ENCODE assay signal across 7 mouse cellular contexts in the genomic region with DNA sequence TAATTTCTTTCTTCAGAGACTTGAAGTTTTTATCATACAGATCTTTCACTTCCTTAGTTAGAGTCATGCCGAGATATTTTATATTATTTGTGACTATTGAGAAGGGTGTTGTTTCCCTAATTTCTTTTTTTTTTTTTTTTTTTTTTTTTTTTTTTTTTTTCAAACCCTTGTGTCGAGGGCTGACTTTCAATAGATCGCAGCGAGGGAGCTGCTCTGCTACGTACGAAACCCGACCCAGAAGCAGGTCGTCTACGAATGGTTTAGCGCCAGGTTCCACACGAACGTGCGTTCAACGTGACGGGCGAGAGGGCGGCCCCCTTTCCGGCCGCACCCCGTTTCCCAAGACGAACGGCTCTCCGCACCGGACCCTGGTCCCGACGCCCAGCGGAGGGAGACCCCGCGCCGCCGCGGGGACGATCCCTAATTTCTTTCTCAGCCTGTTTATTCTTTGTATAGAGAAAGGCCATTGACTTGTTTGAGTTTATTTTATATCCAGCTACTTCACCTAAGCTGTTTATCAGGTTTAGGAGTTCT.
DNase-seq lines count a peak whose midpoint lies in the region; ATAC-seq lines count a peak whose summit lies in the region.
"Not testable (repeated sequence)": the region's sequence is repeated elsewhere in the genome, so short reads cannot be mapped to it uniquely, and the experiment has no call there.

No protein-coding gene starts in this region.

- 0 out of 2 replicates have a peak, but pooled peaks have one; percentile 72 for ATAC-seq in embryonic facial prominence, embryonic 11.5 days (replicated peaks; ENCODE audit: insufficient number of reproducible peaks, low FRiP score, low TSS enrichment, low read depth)
- peak; percentile 63; the same call in 1 of the 2 replicates for ATAC-seq in heart, embryonic 13.5 days (ENCODE audit: extremely low read depth, insufficient number of reproducible peaks, low FRiP score, low TSS enrichment)
- peak; percentile 81 for ATAC-seq in limb, embryonic 12.5 days (ENCODE audit: insufficient number of reproducible peaks, insufficient read depth, low FRiP score, low TSS enrichment, low read depth)
- ATAC-seq in midbrain, embryonic 13.5 days = peak; percentile 69; the same call in 1 of the 2 replicates

- H3K27ac ChIP-seq in embryonic facial prominence, embryonic 11.5 days (replicated peaks; ENCODE audit: low read depth, low read length); heart, embryonic 13.5 days (replicated peaks); limb, embryonic 12.5 days; midbrain, embryonic 13.5 days: not testable (repeated sequence)

- DNase-seq in adrenal gland, postnatal 14 days = peak; percentile 82
- DNase-seq in embryonic facial prominence, embryonic 11.5 days (ENCODE audit: low spot score) = peak; percentile 49
- peak; percentile 51 for DNase-seq in kidney, adult 9 months
- DNase-seq in spleen, postnatal 36 days (ENCODE audit: low spot score in 2 of 2) = peak; percentile 34 to 55

- H3K4me1 ChIP-seq in embryonic facial prominence, embryonic 11.5 days (ENCODE audit: control insufficient read depth, insufficient read depth, low read length); heart, embryonic 13.5 days; limb, embryonic 12.5 days (replicated peaks); midbrain, embryonic 13.5 days (replicated peaks): not testable (repeated sequence)

- H3K4me2 ChIP-seq in embryonic facial prominence, embryonic 11.5 days (ENCODE audit: low read depth, low read length); heart, embryonic 13.5 days; limb, embryonic 12.5 days; midbrain, embryonic 13.5 days (replicated peaks): not testable (repeated sequence)

- H3K9me3 ChIP-seq in embryonic facial prominence, embryonic 11.5 days (replicated peaks; ENCODE audit: control insufficient read depth, low read length); heart, embryonic 13.5 days; limb, embryonic 12.5 days; midbrain, embryonic 13.5 days: not testable (repeated sequence)

- not testable (repeated sequence) for H3K27me3 ChIP-seq in embryonic facial prominence, embryonic 11.5 days (ENCODE audit: control insufficient read depth, insufficient read depth, low read length); heart, embryonic 13.5 days (replicated peaks); limb, embryonic 12.5 days; midbrain, embryonic 13.5 days

- WGBS in embryonic facial prominence, embryonic 11.5 days = 72% methylated on average over 25 of the region's 33 CpGs
- 59% methylated on average over 33 of the region's 33 CpGs for WGBS in heart, embryonic 13.5 days
- WGBS in limb, embryonic 12.5 days = 72% methylated on average over 33 of the region's 33 CpGs
- WGBS in midbrain, embryonic 13.5 days = 78% methylated on average over 33 of the region's 33 CpGs

- H3K4me3 ChIP-seq in embryonic facial prominence, embryonic 11.5 days (ENCODE audit: low read depth, low read length); heart, embryonic 13.5 days; limb, embryonic 12.5 days (replicated peaks); midbrain, embryonic 13.5 days (replicated peaks): not testable (repeated sequence)

- H3K9ac ChIP-seq in embryonic facial prominence, embryonic 11.5 days (replicated peaks; ENCODE audit: low read length); heart, embryonic 13.5 days; limb, embryonic 12.5 days (replicated peaks); midbrain, embryonic 13.5 days (replicated peaks): not testable (repeated sequence)

- H3K36me3 ChIP-seq in embryonic facial prominence, embryonic 11.5 days (replicated peaks; ENCODE audit: control insufficient read depth, insufficient read depth, low read depth, low read length); heart, embryonic 13.5 days; limb, embryonic 12.5 days; midbrain, embryonic 13.5 days: not testable (repeated sequence)
